Mouse (Mus musculus) cerebellum, adult 2 months (tissue): Measurements from ENCODE around the gene Zbtb2.

ENCODE experiments used
- CTCF ChIP-seq: fragments of 200-500 bp; IDR thresholded peaks from 2 replicates; pipeline ENCODE4 v1.5.1; 2011; ENCODE audit warnings: low read depth, mild to moderate bottlenecking, control low read depth, low read length, moderate library complexity, borderline replicate concordance; ENCODE audit not compliant: insufficient read depth
- POLR2A ChIP-seq: fragments of 200-500 bp; IDR thresholded peaks from 2 replicates; pipeline ENCODE4 v1.6.1; 2011; ENCODE audit warnings: low read length, control low read depth, borderline replicate concordance; ENCODE audit not compliant: insufficient read depth

- TF ChIP-seq POLR2A (peak; percentile 74; the same call in 1 of the 2 replicates), CTCF (no peak)
Measured at GRCm38 (mm10) chr10:4386609-4387591, 1.0 kb downstream of the Zbtb2 start.
